Mouse (Mus musculus) megakaryocyte, embryonic 14.5 days (primary cell): Measurements from ENCODE around the gene Afap1l2. TPM values are rescaled to one million over a fixed set of nuclear protein-coding genes. Genes with fewer than 3 reads are reported as not detected.

Experiments used
- H3K27me3 ChIP-seq: replicated peaks from 2 replicates; pipeline ENCODE3; 2012; ENCODE audit warnings: inconsistent platforms
- H3K36me3 ChIP-seq: replicated peaks from 2 replicates; pipeline ENCODE3; 2012; ENCODE audit warnings: low read length, inconsistent platforms, mixed read lengths
- H3K4me1 ChIP-seq: 2 replicates; pipeline ENCODE4 v1.6.1; 2012; ENCODE audit warnings: inconsistent platforms
- H3K4me3 ChIP-seq: replicated peaks from 2 replicates; pipeline ENCODE3; 2012; ENCODE audit warnings: moderate library complexity, mild to moderate bottlenecking, inconsistent platforms
- H3K9me3 ChIP-seq: 2 replicates; pipeline ENCODE4 v1.6.1; 2012; ENCODE audit warnings: inconsistent platforms
- FLI1 ChIP-seq: IDR thresholded peaks from 2 replicates; pipeline ENCODE4 v1.6.1; 2012; ENCODE audit warnings: low read length, inconsistent platforms, mixed read lengths
- GATA1 ChIP-seq: IDR thresholded peaks from 3 replicates; pipeline ENCODE4 v1.6.1; 2012; ENCODE audit warnings: mixed read lengths, low read length, inconsistent platforms, borderline replicate concordance
- polyA plus RNA-seq: library from polyadenylated mRNA; stranded (reverse); fragments of >175 nt; gene quantifications from 2 replicates; pipeline ENCODE4 v1.2.3, GENCODE M21; 2012; ENCODE audit warnings: low replicate concordance; ENCODE audit not compliant: insufficient read depth

Afap1l2 gene
- polyA plus RNA-seq, 1 experiment, result not detected

DNA sequence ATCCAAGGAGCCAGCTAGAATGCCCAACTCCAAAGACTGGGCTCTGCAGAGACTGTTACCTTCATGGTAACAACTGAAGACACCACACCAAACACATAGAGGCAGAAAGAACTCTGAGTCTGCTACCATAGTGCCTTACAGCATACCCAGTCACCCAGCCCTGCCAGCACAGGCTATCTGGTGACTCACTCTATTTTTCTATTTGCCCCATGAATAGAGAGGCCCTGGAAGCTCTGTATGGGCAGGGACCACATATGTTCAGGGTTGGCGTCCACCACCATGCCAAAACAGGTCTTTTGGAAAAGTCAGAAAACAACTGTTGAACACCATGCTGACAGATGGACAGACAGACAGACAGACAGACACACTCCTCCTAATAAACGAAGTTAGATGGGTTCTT is 49.0 kb downstream of the Afap1l2 start:
- TF ChIP-seq GATA1 (no peak), FLI1 (no peak)
- Histone ChIP-seq H3K9me3 (0 out of 2 replicates have a peak, but pooled peaks cover 7% of the 10 kb centered on the region), H3K4me3 (no peak overlapping the region), H3K27me3 (peaks cover 8% of the 10 kb centered on the region), H3K4me1 (no peaks in the 10 kb centered on the region), H3K36me3 (no peaks in the 10 kb centered on the region)

DNA sequence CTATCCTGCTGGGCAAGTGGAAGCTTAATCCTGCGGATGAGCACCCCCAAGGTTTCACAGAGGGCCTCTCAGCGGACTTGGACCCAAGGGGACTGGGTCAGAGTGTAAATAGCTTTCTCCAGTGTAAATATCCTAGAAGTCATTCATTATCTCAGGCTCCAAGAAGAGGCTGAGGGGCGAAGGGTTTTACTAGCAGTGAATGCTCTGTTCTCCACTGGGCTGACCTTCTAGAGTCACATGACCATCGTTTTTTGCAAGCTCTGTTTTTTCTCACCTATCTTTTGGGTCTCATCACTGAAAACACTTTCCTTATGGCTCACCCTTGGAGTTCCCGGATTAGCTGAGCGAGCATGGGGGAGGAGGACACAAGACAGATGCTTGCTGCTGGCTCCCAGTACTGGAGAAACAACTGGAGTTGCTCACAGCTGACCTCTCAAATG is 49.4 kb downstream of the Afap1l2 start:
- H3K4me3 ChIP-seq, result no peak overlapping the region
- H3K9me3 ChIP-seq, result 0 out of 2 replicates have a peak, but pooled peaks cover 7% of the 10 kb centered on the region
- TF ChIP-seq GATA1, result no peak
- no peak for TF ChIP-seq FLI1
- H3K4me1 ChIP-seq, result no peaks in the 10 kb centered on the region
- H3K36me3 ChIP-seq, result no peaks in the 10 kb centered on the region
- peaks cover 7% of the 10 kb centered on the region for H3K27me3 ChIP-seq

DNA sequence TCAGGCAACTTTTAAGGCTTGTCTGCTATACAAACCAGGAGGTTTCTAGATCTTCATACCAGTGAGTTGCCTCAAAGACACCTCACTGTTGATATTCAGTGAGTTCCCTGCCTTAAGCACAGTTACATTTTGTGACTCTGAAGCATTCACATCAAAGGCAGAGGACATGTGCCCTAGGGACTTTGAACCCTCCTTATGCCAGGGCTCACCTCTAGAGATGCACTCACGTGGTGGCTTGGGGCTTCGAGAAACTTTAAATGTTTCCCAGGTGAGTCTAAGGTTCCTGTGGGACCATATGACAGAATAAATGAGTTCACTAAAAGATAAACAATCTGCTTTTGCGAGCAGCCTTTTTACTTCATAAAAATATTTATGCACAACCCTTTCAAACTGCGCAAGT is 50.0 kb downstream of the Afap1l2 start:
- no peaks in the 10 kb centered on the region for H3K4me1 ChIP-seq
- no peaks in the 10 kb centered on the region for H3K36me3 ChIP-seq
- H3K4me3 ChIP-seq, result no peak overlapping the region
- H3K27me3 ChIP-seq, result peaks cover 9% of the 10 kb centered on the region
- no peak for TF ChIP-seq FLI1
- TF ChIP-seq GATA1, result no peak
- 0 out of 2 replicates have a peak, but pooled peaks cover 7% of the 10 kb centered on the region for H3K9me3 ChIP-seq

DNA sequence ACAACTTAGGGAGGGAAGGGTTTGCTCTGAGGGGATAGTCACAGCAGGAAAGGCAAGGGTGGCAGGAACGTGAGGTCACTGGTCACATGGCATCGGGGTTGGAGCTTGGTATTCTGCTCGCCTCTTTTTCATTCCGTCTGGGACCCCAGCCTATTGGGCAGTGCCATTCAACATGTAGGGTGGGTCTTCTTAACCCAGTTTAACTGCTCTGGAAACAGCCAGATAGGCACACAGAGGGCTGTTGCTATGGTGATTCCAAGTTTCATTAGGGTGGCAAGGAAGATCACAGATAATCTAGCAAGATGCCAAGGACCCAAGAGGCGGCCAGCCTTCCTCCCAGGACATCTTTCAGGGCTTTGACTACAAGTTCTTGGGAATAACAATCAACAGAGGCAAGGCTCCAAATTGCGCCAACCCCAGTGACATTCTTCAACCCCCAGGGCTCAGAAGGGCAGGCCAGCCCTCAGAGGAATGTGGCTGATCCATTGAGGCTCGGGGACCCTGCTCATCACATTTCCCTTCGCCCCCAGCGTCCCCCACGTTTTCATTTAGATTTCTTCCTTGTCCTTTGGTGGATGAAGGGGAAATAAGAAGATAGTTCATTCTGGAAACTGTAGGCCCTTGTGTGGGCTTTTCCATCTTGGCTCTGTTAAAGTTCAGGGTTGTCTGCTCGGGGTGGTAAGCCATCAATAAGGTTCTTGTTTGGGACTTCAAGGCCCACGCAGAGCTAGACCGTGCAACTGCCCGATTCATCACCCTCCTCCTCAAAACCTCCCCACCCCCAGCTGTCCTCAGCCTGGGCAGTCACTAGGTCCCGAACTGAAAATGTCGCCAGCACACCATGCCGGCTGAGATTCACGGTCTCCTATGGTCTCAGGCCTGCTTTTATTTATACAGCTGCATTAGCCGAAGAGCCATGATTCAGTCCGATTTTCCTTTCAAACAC is 52.2 kb downstream of the Afap1l2 start:
- Histone ChIP-seq H3K4me3 (no peak overlapping the region), H3K4me1 (no peaks in the 10 kb centered on the region), H3K27me3 (peaks cover 10% of the 10 kb centered on the region), H3K9me3 (no peaks in the 10 kb centered on the region), H3K36me3 (no peaks in the 10 kb centered on the region)
- TF ChIP-seq FLI1 (no peak), GATA1 (no peak)

DNA sequence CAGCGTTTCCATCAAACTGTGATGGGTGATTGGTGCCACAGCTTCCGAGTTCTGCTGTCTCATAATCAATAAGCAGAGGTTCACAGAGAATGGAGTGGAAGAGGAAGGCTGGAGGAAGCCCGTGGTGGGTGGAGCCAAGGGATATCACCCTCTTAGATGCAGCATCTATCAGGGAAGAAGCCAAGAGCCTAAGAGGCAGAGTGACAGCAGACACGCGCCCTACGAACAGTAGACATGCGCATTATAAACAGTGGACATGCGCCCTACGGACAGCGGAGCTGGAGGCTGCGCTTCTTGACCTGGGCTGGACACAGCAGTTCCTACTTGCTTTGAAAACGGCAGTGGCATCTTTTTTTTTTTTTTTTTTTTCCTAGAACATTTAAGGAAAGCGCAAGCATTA is 53.2 kb downstream of the Afap1l2 start:
- no peaks in the 10 kb centered on the region for H3K36me3 ChIP-seq
- no peak overlapping the region for H3K4me3 ChIP-seq
- H3K4me1 ChIP-seq, result no peaks in the 10 kb centered on the region
- no peak for TF ChIP-seq GATA1
- no peak for TF ChIP-seq FLI1
- no peaks in the 10 kb centered on the region for H3K9me3 ChIP-seq
- peaks cover 11% of the 10 kb centered on the region for H3K27me3 ChIP-seq

DNA sequence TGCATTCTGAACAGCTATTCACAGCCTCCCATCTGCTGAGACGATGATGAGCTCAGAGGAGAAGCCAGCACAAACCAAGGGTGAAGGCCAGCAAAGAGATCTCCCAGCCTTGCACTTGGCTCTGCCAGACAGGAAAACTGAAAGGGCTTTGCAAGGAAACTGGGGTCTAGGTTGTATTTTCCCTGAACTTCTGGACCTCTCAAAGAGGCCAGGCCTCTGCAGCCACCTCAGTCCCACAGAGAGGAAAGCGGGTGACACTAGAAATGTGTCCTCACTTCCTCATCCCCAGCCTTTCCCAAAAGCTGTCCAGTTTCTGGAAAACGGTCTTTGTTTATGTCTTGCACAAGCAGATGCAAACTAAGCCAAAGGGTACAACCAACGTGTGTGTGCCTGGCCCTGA is 54.2 kb downstream of the Afap1l2 start:
- Histone ChIP-seq H3K4me1 (no peaks in the 10 kb centered on the region), H3K36me3 (no peaks in the 10 kb centered on the region), H3K9me3 (no peaks in the 10 kb centered on the region), H3K27me3 (peaks cover 11% of the 10 kb centered on the region), H3K4me3 (no peak overlapping the region)
- TF ChIP-seq GATA1 (no peak), FLI1 (no peak)

DNA sequence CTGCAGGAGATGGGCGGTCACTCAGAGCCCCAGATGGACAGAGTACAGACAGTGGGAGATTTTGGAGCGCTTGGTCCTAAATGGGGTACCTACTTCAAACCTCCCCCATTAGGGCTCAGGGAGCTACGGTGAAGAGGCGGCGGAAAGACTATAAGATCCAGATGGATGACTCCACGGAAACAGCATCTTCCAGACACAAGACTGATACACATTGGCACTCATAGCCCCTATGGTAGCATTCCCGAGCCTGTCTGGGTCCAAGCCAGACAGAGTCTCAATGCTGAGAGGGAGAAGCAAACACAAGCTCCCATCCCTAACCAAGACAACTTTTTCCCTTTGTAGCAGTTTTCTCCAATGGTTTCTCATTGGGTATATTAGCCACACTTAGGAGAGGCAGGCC is 57.2 kb downstream of the Afap1l2 start:
- TF ChIP-seq FLI1 (no peak), GATA1 (no peak)
- H3K4me1 ChIP-seq, result no peaks in the 10 kb centered on the region
- no peaks in the 10 kb centered on the region for H3K9me3 ChIP-seq
- no peaks in the 10 kb centered on the region for H3K36me3 ChIP-seq
- no peak overlapping the region for H3K4me3 ChIP-seq
- H3K27me3 ChIP-seq, result peaks cover 19% of the 10 kb centered on the region

DNA sequence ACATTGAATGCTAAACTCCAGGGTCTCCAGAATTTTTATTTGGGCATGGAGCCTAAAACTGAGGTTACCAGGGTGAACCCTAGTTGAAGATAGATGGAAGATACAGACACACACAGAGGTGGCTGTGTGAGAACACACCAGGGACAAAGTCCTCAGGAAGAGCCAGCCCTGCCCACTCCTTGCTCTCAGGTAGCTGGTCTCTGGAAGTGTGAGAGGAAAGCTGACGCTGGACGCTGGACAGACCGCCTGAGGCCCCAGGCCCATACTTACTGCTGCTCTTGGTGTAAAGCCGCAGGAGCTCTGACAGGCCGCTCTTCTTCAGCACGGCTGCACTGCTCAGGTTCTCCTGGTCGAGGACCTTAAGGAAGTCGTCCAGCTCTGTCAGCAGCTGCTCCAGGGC is 58.2 kb downstream of the Afap1l2 start:
- H3K9me3 ChIP-seq, result peaks cover under 1% of the 10 kb centered on the region; the same call in 1 of the 2 replicates
- TF ChIP-seq FLI1 (no peak), GATA1 (no peak)
- peaks cover 20% of the 10 kb centered on the region for H3K27me3 ChIP-seq
- no peaks in the 10 kb centered on the region for H3K4me1 ChIP-seq
- H3K4me3 ChIP-seq, result no peak overlapping the region
- H3K36me3 ChIP-seq, result no peaks in the 10 kb centered on the region

DNA sequence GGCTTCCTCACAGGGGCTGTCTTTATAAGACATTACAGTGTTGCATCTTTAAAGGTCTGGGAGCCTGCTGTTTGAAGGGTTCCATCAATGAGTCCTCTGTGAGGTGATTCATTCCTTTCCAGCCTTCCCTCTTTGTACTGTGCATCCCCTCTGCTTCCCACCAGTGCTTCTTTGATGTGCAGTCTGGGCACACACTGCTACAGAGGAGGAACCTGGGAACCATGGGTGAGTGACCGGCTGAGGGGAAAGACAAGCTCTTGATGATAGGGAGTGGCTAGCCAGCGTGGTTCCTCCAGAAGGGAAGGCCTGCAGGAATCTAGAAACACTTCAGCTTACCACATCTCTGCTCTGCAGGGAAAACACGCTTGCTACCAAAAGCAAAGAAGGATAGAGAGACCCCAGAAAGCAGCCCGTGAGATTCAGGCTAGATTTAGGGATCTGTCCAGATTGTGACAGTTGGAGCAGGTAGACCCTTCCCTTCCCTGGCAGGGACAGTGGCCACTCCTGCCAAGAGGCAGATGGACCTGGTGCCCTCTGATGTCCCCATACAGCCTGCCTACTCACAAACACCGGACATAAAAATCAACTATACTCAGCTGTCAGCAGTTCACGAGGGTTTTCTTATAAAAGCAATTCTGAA is 59.9 kb downstream of the Afap1l2 start:
- TF ChIP-seq GATA1, result no peak
- TF ChIP-seq FLI1, result no peak
- no peaks in the 10 kb centered on the region for H3K4me1 ChIP-seq
- peaks cover 16% of the 10 kb centered on the region for H3K9me3 ChIP-seq
- H3K36me3 ChIP-seq, result no peaks in the 10 kb centered on the region
- H3K27me3 ChIP-seq, result peaks cover 18% of the 10 kb centered on the region
- H3K4me3 ChIP-seq, result no peak overlapping the region

DNA sequence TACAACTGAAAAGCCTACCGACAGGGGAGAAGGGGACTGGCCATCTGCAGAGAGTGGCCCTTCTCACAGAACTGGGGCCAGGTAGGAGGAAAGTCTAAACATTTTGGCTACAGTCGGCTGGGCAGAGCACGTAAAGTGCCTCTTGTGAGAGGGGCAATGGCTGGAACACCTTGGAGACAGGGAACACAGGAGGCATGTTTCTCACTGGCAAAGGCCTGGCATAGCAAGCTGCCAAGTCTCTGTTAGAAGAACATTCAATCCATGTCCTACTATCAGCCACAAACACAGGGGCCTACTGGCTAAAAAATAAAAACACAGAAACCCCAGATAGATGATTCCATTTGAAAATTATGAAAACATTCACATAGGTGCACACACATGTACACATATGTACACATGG is 61.3 kb downstream of the Afap1l2 start:
- TF ChIP-seq FLI1, result no peak
- TF ChIP-seq GATA1, result no peak
- Histone ChIP-seq H3K4me1 (no peaks in the 10 kb centered on the region), H3K9me3 (peaks cover 23% of the 10 kb centered on the region), H3K36me3 (no peaks in the 10 kb centered on the region), H3K4me3 (no peak overlapping the region), H3K27me3 (peaks cover 17% of the 10 kb centered on the region)
